Mouse (Mus musculus) midbrain, embryonic 14.5 days (tissue): Measurements from ENCODE around the gene Adap1. TPM values are rescaled to one million over a fixed set of nuclear protein-coding genes. Genes with fewer than 3 reads are reported as not detected.

Experiments
- ATAC-seq: fragments of 200-750 bp; cut with Nextera tagmentation; 2 replicates; pipeline ENCODE4 v1.8.0; 2017; ENCODE audit warnings: moderate number of reproducible peaks, moderate library complexity; ENCODE audit not compliant: low FRiP score, low TSS enrichment
- DNase-seq: peaks from one replicate; pipeline ENCODE4 v3.0.0-alpha.2; 2015
- H3K27ac ChIP-seq: fragments of 300-500 bp; sonication (generic); replicated peaks from 2 replicates; pipeline ENCODE4 v1.5.1; 2014; ENCODE audit warnings: mild to moderate bottlenecking, low read depth, low read length, moderate library complexity
- H3K27me3 ChIP-seq: fragments of 300-500 bp; sonication (generic); 2 replicates; pipeline ENCODE4 v1.6.1; 2014; ENCODE audit warnings: low read length, control low read depth, mixed read lengths; ENCODE audit not compliant: control insufficient read depth, insufficient read depth
- H3K36me3 ChIP-seq: fragments of 300-500 bp; sonication (generic); 2 replicates; pipeline ENCODE4 v1.6.1; 2014; ENCODE audit warnings: low read length, control low read depth; ENCODE audit not compliant: control insufficient read depth, insufficient read depth
- H3K4me1 ChIP-seq: fragments of 300-500 bp; sonication (generic); 2 replicates; pipeline ENCODE4 v1.6.1; 2014; ENCODE audit warnings: mild to moderate bottlenecking, antibody characterized with exemption, low read length, control low read depth; ENCODE audit not compliant: control insufficient read depth, insufficient read depth
- H3K4me2 ChIP-seq: fragments of 300-500 bp; sonication (generic); 2 replicates; pipeline ENCODE4 v1.6.1; 2014; ENCODE audit warnings: mild to moderate bottlenecking, low read length, moderate library complexity
- H3K4me3 ChIP-seq: fragments of 300-500 bp; sonication (generic); replicated peaks from 2 replicates; pipeline ENCODE4 v1.5.1; 2014; ENCODE audit warnings: low read depth, low read length
- H3K9ac ChIP-seq: fragments of 300-500 bp; sonication (generic); replicated peaks from 2 replicates; pipeline ENCODE4 v1.6.1; 2014; ENCODE audit warnings: mild to moderate bottlenecking, low read length, moderate library complexity
- H3K9me3 ChIP-seq: fragments of 300-500 bp; sonication (generic); 2 replicates; pipeline ENCODE4 v1.6.1; 2016; ENCODE audit warnings: low read length, control low read depth, mixed read lengths; ENCODE audit not compliant: control insufficient read depth
- WGBS: fragments of 180-500 bp; shearing (Covaris S2); extraction: QIAGEN DNeasy Blood & Tissue Kit; methylation state at CpG from one replicate; pipeline ENCODE4 v1.1.7; 2014; 5-methylcytosine and 5-hydroxymethylcytosine counted together
- polyA plus RNA-seq: library from polyadenylated mRNA; unstranded; fragments of >200 nt; fragmentation: Nextera tagmentation; extraction: Ambion mirVana; gene quantifications from 2 replicates; pipeline ENCODE4 v1.2.1, GENCODE M21; 2014

Adap1 gene
- polyA plus RNA-seq, 1 experiment from 2014 or later, result 38.6 TPM

DNA sequence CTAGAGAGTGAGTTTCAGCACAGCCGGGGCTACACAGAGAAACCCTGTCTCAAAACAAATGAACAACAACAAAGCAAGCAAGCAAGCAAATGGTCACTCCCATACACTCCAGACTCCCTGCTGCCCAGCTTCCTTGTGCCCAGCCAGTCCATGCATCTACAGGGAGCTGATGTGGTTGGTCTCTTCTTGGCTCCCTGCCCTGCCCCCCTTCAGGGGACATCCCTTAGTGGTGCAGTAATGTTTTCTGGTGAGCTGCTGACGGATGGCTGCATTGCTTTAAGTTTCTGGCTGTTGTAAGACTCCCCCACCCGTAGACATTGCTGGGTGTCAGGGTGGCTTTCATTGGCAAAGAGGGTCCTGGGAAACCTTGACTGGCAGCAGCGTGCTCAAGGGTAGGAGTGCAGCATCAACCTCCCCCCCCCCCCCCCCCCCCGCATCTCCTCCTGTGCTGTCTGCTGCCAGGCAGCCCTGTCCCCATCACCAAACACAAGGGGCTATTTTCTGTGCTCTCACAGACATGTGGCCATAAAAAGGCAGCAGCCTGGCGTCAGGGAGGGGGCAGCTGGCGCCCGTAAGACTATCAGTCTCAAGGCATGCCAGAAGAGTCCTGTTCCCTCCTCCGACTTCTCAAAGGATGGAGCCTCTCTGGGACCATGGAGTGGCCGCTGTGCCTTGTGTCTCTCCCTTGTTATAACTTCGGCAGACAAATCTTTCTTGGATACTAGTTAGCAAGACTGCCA is 43.9 kb downstream of the Adap1 start:
- no peak overlapping the region for H3K4me2 ChIP-seq
- H3K9ac ChIP-seq, result no peak overlapping the region
- H3K27me3 ChIP-seq, result no peaks in the 10 kb centered on the region
- DNase-seq (no peak), ATAC-seq (no peak)
- no peaks in the 10 kb centered on the region for H3K4me1 ChIP-seq
- no peaks in the 10 kb centered on the region for H3K36me3 ChIP-seq
- H3K9me3 ChIP-seq, result no peaks in the 10 kb centered on the region
- no peak overlapping the region for H3K27ac ChIP-seq
- 63% methylated on average over 11 of the region's 11 CpGs for WGBS
- no peak overlapping the region for H3K4me3 ChIP-seq

DNA sequence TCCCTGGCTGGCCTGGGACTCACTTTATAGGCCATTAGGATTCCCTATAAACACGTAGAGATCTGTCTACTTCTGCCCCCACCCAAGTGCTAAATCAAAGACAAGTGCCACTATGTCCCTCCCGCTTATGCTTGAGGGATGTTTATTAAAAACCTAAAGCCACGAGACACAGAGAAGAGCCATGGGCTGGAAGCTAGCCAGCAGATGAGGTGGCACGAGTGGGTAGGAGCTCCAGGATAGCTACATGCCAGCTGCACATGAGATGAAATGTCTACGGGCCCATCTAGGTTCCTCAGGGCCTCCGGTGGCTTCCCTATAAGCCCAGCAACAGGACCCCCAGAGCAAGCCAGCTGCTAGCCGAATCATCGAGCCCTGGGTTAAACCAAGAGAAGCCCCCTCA is 48.1 kb downstream of the Adap1 start:
- no peak for ATAC-seq
- Histone ChIP-seq H3K4me2 (no peak overlapping the region), H3K36me3 (no peaks in the 10 kb centered on the region), H3K27ac (no peak overlapping the region), H3K9ac (no peak overlapping the region), H3K4me3 (no peak overlapping the region), H3K9me3 (no peaks in the 10 kb centered on the region), H3K27me3 (no peaks in the 10 kb centered on the region), H3K4me1 (no peaks in the 10 kb centered on the region)
- DNase-seq, result no peak
- WGBS, result 86% methylated on average over 8 of the region's 8 CpGs

DNA sequence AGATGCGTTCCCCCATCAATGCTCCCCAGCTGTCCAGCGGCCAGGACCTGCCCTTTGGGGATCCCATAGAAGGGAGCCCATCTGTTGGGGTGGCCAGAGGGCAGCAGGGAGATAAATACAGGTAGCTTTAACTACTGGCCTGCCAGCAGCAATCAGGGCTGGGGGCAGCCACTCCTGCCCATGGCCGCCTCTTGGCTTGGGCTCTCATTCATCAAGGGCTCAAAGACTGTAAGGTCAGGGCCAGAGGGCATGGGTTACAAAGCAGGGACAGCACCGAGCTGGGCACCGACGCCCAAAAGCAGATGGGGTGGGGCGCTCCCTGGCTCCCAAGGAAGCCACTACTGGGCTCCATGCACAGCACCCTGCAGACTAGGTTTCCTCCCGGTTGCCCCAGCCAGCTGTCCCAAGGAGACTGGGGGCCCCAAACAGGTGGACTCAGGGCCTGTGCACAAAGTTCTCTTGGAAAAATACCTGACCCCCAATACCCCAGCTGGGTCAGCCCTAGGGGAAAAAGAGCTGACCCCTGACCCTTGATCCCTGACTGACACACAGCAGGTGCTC is 53.3 kb downstream of the Adap1 start:
- 49% methylated on average over 8 of the region's 8 CpGs for WGBS
- H3K9ac ChIP-seq, result no peak overlapping the region
- no peak for ATAC-seq
- H3K4me1 ChIP-seq, result no peaks in the 10 kb centered on the region
- peaks cover 24% of the 10 kb centered on the region for H3K36me3 ChIP-seq
- H3K4me3 ChIP-seq, result no peak overlapping the region
- H3K27ac ChIP-seq, result no peak overlapping the region
- no peaks in the 10 kb centered on the region for H3K9me3 ChIP-seq
- DNase-seq, result no peak
- H3K4me2 ChIP-seq, result no peak overlapping the region
- no peaks in the 10 kb centered on the region for H3K27me3 ChIP-seq

DNA sequence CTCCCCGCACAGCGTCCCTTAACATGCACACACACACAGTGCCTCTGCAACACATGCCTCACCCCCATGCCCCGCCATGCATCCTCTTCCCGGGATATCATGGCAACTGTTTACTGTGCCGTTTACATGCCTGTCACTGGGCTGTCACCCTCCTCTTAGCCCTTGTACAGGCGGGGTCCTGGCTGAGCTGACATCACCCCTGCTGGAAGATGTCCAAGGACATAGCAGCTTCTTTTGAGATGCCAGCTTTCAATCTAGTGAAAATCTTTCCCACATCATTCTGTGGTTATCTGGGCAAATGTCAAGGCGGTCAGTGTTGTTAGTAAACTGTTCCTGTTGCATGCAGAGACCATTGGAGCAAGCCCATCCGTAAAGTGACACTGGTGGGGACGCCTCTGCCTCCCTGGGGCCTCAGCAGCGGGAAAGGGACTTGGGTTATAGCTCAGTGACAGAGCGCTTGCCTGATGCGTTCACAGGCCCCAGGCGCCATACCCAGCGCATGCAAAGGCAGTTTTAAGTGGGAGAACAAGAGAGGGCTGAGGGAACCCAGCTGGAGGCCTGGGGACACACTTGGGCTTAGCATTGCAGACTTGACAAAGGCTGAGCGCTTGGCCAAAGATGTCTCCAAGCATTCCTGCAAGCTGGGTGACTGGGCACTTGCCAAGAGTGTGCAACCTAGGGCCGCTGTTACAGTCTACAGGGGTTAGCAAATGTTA is 54.5 kb downstream of the Adap1 start:
- Histone ChIP-seq H3K4me1 (no peaks in the 10 kb centered on the region), H3K4me3 (no peak overlapping the region), H3K9ac (no peak overlapping the region), H3K27me3 (no peaks in the 10 kb centered on the region), H3K36me3 (peaks cover 35% of the 10 kb centered on the region), H3K27ac (no peak overlapping the region), H3K9me3 (no peaks in the 10 kb centered on the region), H3K4me2 (no peak overlapping the region)
- no peak for ATAC-seq
- DNase-seq, result peak; percentile 15
- 68% methylated on average over 16 of the region's 16 CpGs for WGBS

DNA sequence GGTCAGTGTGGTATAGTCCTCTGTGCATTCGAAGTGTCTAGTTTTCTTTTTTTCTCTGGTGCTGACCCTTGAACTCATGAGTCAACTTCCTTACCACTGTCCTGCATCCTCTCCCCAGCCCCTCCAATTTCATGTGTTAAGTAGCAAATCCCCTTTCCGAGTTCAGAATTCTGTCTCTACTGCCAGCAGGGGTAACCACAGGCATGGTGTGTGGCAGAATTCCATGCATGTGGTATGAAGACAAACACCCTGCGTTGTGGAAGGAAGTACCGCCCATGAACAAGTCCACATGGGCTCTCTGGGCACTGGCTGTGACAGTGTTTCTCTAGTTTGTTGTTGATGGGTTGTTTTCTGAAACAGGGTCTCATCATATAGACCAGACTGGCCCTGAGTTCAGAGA is 57.8 kb downstream of the Adap1 start:
- H3K27ac ChIP-seq, result no peak overlapping the region
- H3K27me3 ChIP-seq, result no peaks in the 10 kb centered on the region
- H3K36me3 ChIP-seq, result peaks cover 68% of the 10 kb centered on the region
- H3K4me1 ChIP-seq, result no peaks in the 10 kb centered on the region
- ATAC-seq (no peak), DNase-seq (no peak)
- H3K9me3 ChIP-seq, result no peaks in the 10 kb centered on the region
- 91% methylated on average over 4 of the region's 4 CpGs for WGBS
- H3K9ac ChIP-seq, result no peak overlapping the region
- no peak overlapping the region for H3K4me3 ChIP-seq
- no peak overlapping the region for H3K4me2 ChIP-seq

GRCm38 (mm10) chr5:139261403-139261802 is 64.0 kb downstream of the Adap1 start:
- ATAC-seq, result no peak
- H3K9ac ChIP-seq, result no peak overlapping the region
- no peaks in the 10 kb centered on the region for H3K9me3 ChIP-seq
- H3K4me1 ChIP-seq, result no peaks in the 10 kb centered on the region
- no peak overlapping the region for H3K4me3 ChIP-seq
- no peak overlapping the region for H3K27ac ChIP-seq
- peaks cover 65% of the 10 kb centered on the region for H3K36me3 ChIP-seq
- H3K27me3 ChIP-seq, result no peaks in the 10 kb centered on the region
- no peak overlapping the region for H3K4me2 ChIP-seq
- no peak for DNase-seq
- 95% methylated on average over 4 of the region's 4 CpGs for WGBS

DNA sequence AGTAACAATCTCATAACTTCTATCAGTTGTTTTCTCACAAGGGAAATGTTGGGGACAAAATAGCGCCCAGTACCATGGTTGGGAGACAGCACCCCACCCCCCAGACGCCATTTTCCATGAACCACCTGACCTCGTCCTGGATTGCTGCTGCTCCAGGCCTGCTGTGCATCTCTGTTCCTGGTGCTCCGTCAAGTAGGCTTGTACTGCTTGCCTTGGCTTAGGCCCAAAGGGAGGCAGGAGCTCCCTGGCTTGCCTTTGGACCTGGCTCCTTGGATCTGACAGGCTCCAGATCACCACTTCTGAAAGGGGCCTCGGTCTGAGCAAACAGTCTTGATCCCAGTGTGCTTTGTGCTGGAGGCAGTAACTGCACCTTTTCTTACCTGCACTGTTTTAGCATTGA is 65.6 kb downstream of the Adap1 start:
- Histone ChIP-seq H3K27ac (no peak overlapping the region), H3K27me3 (no peaks in the 10 kb centered on the region), H3K9me3 (no peaks in the 10 kb centered on the region), H3K4me1 (no peaks in the 10 kb centered on the region), H3K4me3 (no peak overlapping the region), H3K36me3 (peaks cover 54% of the 10 kb centered on the region), H3K9ac (no peak overlapping the region), H3K4me2 (no peak overlapping the region)
- ATAC-seq, result no peak
- DNase-seq, result no peak
- WGBS, result 89% methylated on average over 5 of the region's 5 CpGs

DNA sequence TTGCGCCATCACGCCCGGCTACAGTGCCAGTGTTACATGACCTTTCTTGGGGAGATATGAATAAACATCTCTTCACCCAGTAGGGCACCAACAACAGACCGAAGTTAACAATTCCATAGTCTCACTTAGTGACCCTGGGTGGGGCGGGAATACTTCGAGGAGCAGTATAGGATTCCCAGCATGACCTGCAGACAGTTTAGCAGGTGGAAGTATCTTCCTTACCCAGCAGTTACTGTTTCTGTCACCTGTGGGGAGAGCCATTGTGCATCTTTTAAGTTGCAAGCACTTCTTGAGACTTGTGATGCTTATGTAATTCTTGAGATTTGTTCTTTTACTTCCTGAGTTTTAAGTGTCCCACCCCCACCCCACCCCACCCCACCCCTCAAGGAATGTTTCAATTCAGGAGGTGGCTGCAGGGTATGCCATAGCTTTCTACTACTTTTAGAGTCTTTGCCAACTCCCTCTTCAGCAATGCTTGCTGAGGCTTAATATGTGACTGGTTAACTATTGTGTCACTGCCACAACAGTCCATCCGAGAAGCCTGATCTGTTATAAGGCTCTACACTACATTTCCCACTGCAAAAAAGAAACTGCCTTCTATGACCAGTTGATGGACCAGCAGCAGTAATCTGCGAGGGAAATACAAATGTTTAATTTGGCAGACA is 66.9 kb downstream of the Adap1 start:
- 93% methylated on average over 8 of the region's 8 CpGs for WGBS
- peaks cover 7% of the 10 kb centered on the region for H3K4me1 ChIP-seq
- no peak overlapping the region for H3K4me2 ChIP-seq

More for the DNA sequence above, 66.9 kb downstream of the Adap1 start:
- Histone ChIP-seq H3K27ac (no peak overlapping the region), H3K4me3 (no peak overlapping the region), H3K36me3 (peaks cover 41% of the 10 kb centered on the region), H3K27me3 (no peaks in the 10 kb centered on the region), H3K9me3 (no peaks in the 10 kb centered on the region), H3K9ac (no peak overlapping the region)
- ATAC-seq, result no peak
- no peak for DNase-seq
